Mouse (Mus musculus) liver, embryonic 14.5 days (tissue): ENCODE results near the gene Doxl2. TPM values are rescaled to one million over a fixed set of nuclear protein-coding genes. Genes with fewer than 3 reads are reported as not detected.
"Not testable (repeated sequence)": the region's sequence is repeated elsewhere in the genome, so short reads cannot be mapped to it uniquely, and the experiment has no call there.

ENCODE experiments used
- ATAC-seq: fragments of 200-750 bp; cut with Nextera tagmentation; 2 replicates; pipeline ENCODE4 v1.8.0; 2017; ENCODE audit warnings: moderate number of reproducible peaks, mild to moderate bottlenecking, moderate library complexity; ENCODE audit not compliant: insufficient read depth
- DNase-seq, 3 experiments: peaks; one replicate each; pipeline ENCODE4 v3.0.0-alpha.2; 2012 to 2013; ENCODE audit warnings: low read depth in 3 of 3, low spot score in 3 of 3
- H3K27ac ChIP-seq: fragments of 300-500 bp; sonication (generic); 2 replicates; pipeline ENCODE4 v1.5.1; 2014; ENCODE audit warnings: moderate library complexity, mild to moderate bottlenecking, control low read depth, inconsistent platforms
- H3K27me3 ChIP-seq: fragments of 300-500 bp; sonication (generic); 2 replicates; pipeline ENCODE4 v1.6.1; 2014; ENCODE audit warnings: mild to moderate bottlenecking, low read length, moderate library complexity; ENCODE audit not compliant: control insufficient read depth, insufficient read depth
- H3K36me3 ChIP-seq: fragments of 300-500 bp; sonication (generic); replicated peaks from 2 replicates; pipeline ENCODE4 v1.6.1; 2014; ENCODE audit warnings: low read depth; ENCODE audit not compliant: control insufficient read depth, insufficient read depth
- H3K4me1 ChIP-seq, 2 experiments: fragments of 200-500 bp in 1 of 2; fragments of 300-500 bp in 1 of 2; sonication (generic) in 1 of 2; replicated peaks; 2 replicates each; pipeline ENCODE4 v1.6.1; 2012 to 2014; ENCODE audit warnings: antibody characterized with exemption in 1 of 2, inconsistent platforms in 1 of 2, low read length in 1 of 2; ENCODE audit not compliant: control insufficient read depth in 2 of 2, insufficient read depth in 2 of 2
- H3K4me2 ChIP-seq: fragments of 300-500 bp; sonication (generic); 2 replicates; pipeline ENCODE4 v1.6.1; 2014; ENCODE audit warnings: low read depth, mild to moderate bottlenecking, control low read depth, moderate library complexity
- H3K4me3 ChIP-seq, 2 experiments: fragments of 200-500 bp in 1 of 2; fragments of 300-500 bp in 1 of 2; sonication (generic) in 1 of 2; 2 replicates each; pipeline ENCODE4 v1.5.1; 2012 to 2014; ENCODE audit warnings: low read depth in 2 of 2, low read length in 2 of 2, mild to moderate bottlenecking in 2 of 2, control low read depth in 1 of 2, inconsistent platforms in 1 of 2, moderate library complexity in 1 of 2; ENCODE audit not compliant: insufficient read depth in 1 of 2
- H3K9ac ChIP-seq: fragments of 300-500 bp; sonication (generic); replicated peaks from 2 replicates; pipeline ENCODE4 v1.6.1; 2014; ENCODE audit warnings: mild to moderate bottlenecking, control low read depth, moderate library complexity
- H3K9me3 ChIP-seq: fragments of 300-500 bp; sonication (generic); 2 replicates; pipeline ENCODE4 v1.6.1; 2016; ENCODE audit warnings: low read length, mixed read lengths; ENCODE audit not compliant: control insufficient read depth
- CTCF ChIP-seq: IDR thresholded peaks from 2 replicates; pipeline ENCODE4 v1.5.1; 2016; ENCODE audit warnings: antibody characterized with exemption, low read depth, control low read depth
- EP300 ChIP-seq: IDR thresholded peaks from 2 replicates; pipeline ENCODE4 v1.6.1; 2016; ENCODE audit warnings: antibody characterized with exemption, low read depth
- WGBS: fragments of 180-500 bp; shearing (Covaris S2); extraction: QIAGEN DNeasy Blood & Tissue Kit; methylation state at CpG from one replicate; pipeline ENCODE4 v1.1.7; 2014; ENCODE audit not compliant: insufficient replicate concordance; 5-methylcytosine and 5-hydroxymethylcytosine counted together
- polyA plus RNA-seq, 2 experiments: library from polyadenylated mRNA; depleted of rRNA in 1 of 2; stranded (reverse) in 1 of 2; unstranded in 1 of 2; fragments of >200 nt; fragmentation: Nextera tagmentation in 1 of 2; extraction: Ambion mirVana in 1 of 2; gene quantifications; 2 replicates each; pipeline versions ENCODE4 v1.2.1 to v1.2.3; 2012 to 2014

Doxl2 gene
- polyA plus RNA-seq, 2 experiments, result not detected

GRCm38 (mm10) chr6:48959151-48959550 lies 15.6 kb upstream of the Doxl2 start:
- ATAC-seq, H3K9ac ChIP-seq, H3K4me2 ChIP-seq, H3K9me3 ChIP-seq, H3K27me3 ChIP-seq, H3K4me1 ChIP-seq, H3K4me3 ChIP-seq, H3K36me3 ChIP-seq, H3K27ac ChIP-seq, DNase-seq: not testable (repeated sequence)
- 0 out of 2 replicates have a peak, but pooled peaks have one; percentile 12 for TF ChIP-seq CTCF
- WGBS, result 30% methylated on average over 7 of the region's 7 CpGs

GRCm38 (mm10) chr6:48966696-48967095 lies 8.1 kb upstream of the Doxl2 start:
- not testable (repeated sequence) for H3K4me2 ChIP-seq, H3K4me3 ChIP-seq, H3K9me3 ChIP-seq, ATAC-seq, H3K36me3 ChIP-seq, H3K4me1 ChIP-seq, H3K27me3 ChIP-seq, H3K9ac ChIP-seq, DNase-seq, H3K27ac ChIP-seq
- WGBS, result 62% methylated on average over 5 of the region's 5 CpGs

- H3K4me3 ChIP-seq, result no peak overlapping the region
- ATAC-seq (no peak), DNase-seq (peak in 1 of 3 experiments; percentile 3)
- no peak overlapping the region for H3K4me2 ChIP-seq
- no peak overlapping the region for H3K9ac ChIP-seq
- H3K27ac ChIP-seq, result no peak overlapping the region
- no peaks in the 10 kb centered on the region for H3K36me3 ChIP-seq
- H3K4me1 ChIP-seq, result no peaks in the 10 kb centered on the region
- no peak for TF ChIP-seq EP300
- TF ChIP-seq CTCF, result no peak
- no peaks in the 10 kb centered on the region for H3K27me3 ChIP-seq
- H3K9me3 ChIP-seq, result no peaks in the 10 kb centered on the region
These were observed 6.9 kb upstream of the Doxl2 start for GRCm38 (mm10) chr6:48967868-48968267.

- no peaks in the 10 kb centered on the region for H3K36me3 ChIP-seq
- H3K27me3 ChIP-seq, result no peaks in the 10 kb centered on the region
- DNase-seq (no peak), ATAC-seq (no peak)
- H3K4me1 ChIP-seq, result no peaks in the 10 kb centered on the region
- H3K27ac ChIP-seq, result no peak overlapping the region
- H3K9ac ChIP-seq, result no peak overlapping the region
- H3K9me3 ChIP-seq, result no peaks in the 10 kb centered on the region
- H3K4me3 ChIP-seq, result no peak overlapping the region
- no peak overlapping the region for H3K4me2 ChIP-seq
- WGBS, result 26% methylated on average over 1 of the region's 1 CpGs
- TF ChIP-seq CTCF (no peak), EP300 (no peak)
These were observed 4.9 kb downstream of the Doxl2 start for GRCm38 (mm10) chr6:48979616-48980015.

GRCm38 (mm10) chr6:48982305-48982704 lies 7.5 kb downstream of the Doxl2 start:
- TF ChIP-seq EP300 (no peak), CTCF (no peak)
- no peak for ATAC-seq
- H3K9me3 ChIP-seq, result no peaks in the 10 kb centered on the region
- H3K27me3 ChIP-seq, result no peaks in the 10 kb centered on the region
- no peak overlapping the region for H3K4me2 ChIP-seq
- 42% methylated on average over 3 of the region's 3 CpGs for WGBS
- DNase-seq, result no peak
- H3K9ac ChIP-seq, result no peak overlapping the region
- no peaks in the 10 kb centered on the region; a peak in 1 of 4 replicates for H3K4me1 ChIP-seq
- no peak overlapping the region for H3K27ac ChIP-seq
- no peaks in the 10 kb centered on the region for H3K36me3 ChIP-seq
- H3K4me3 ChIP-seq, result no peak overlapping the region
